Comparison of ENCODE assay signal across 9 mouse cellular contexts in the genomic region with DNA sequence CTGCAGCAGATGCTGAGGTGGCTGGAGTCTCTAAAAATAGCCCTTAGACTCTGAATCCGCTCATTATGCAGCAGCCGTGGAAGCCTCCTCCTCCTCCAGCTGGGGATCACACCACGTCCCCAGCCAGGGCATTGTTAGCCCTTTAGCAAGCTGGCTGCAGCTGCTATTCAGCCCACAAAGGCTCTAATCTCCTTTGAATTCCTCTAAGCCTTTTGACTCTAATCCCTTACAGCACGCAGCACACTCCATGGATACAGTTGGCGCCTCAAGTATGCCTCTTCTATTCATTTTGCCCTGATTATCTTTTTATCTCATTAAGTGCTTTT.
A peak's percentile ranks its signal among the peaks of the same experiment; 100 is the strongest.
DNase-seq lines count a peak whose midpoint lies in the region; ATAC-seq and TF ChIP-seq lines count a peak whose summit lies in the region.
"Had no signal": no experiment of that assay in that cellular context is flagged by ENCODE, and none has a peak within 500 bp of the region (broad histone marks: within the 10 kb centered on the region; RNA-seq: fewer than 3 reads in every experiment).

No protein-coding gene starts in this region.

- ATAC-seq in intestine, embryonic 14.5 days (replicated peaks; ENCODE audit: low FRiP score, low TSS enrichment, low read depth) = 0 out of 2 replicates have a peak, but pooled peaks have one; percentile 32
- ATAC-seq in intestine, postnatal 0 days = no peak
- ATAC-seq in hindbrain, embryonic 12.5 days (ENCODE audit: low FRiP score) = peak; percentile 92
- ATAC-seq in midbrain, embryonic 11.5 days (ENCODE audit: low FRiP score) = peak; percentile 95
- ATAC-seq in monocyte, adult 5-6 weeks (replicated peaks; ENCODE audit: insufficient number of reproducible peaks, low FRiP score, low TSS enrichment, poor library complexity, severe bottlenecking) = no peak

- 28% methylated on average over 5 of the region's 5 CpGs for WGBS in intestine, embryonic 14.5 days
- WGBS in intestine, postnatal 0 days = 43% methylated on average over 5 of the region's 5 CpGs
- 13% methylated on average over 5 of the region's 5 CpGs for WGBS in embryonic facial prominence, embryonic 10.5 days
- 7% methylated on average over 5 of the region's 5 CpGs for WGBS in hindbrain, embryonic 12.5 days
- WGBS in midbrain, embryonic 11.5 days = 7% methylated on average over 5 of the region's 5 CpGs

- no peaks in the 10 kb centered on the region for H3K36me3 ChIP-seq in intestine, embryonic 14.5 days (ENCODE audit: control insufficient read depth, insufficient read depth, low read length)
- no peaks in the 10 kb centered on the region for H3K36me3 ChIP-seq in intestine, postnatal 0 days (ENCODE audit: control insufficient read depth, insufficient read depth)
- H3K36me3 ChIP-seq in embryonic facial prominence, embryonic 10.5 days (replicated peaks) = no peaks in the 10 kb centered on the region
- H3K36me3 ChIP-seq in hindbrain, embryonic 12.5 days = no peaks in the 10 kb centered on the region
- no peaks in the 10 kb centered on the region for H3K36me3 ChIP-seq in midbrain, embryonic 11.5 days (ENCODE audit: control insufficient read depth, insufficient read depth, low read length)
- H3K36me3 ChIP-seq: lung, embryonic 15.5 days had no signal

- no peak for DNase-seq in intestine, embryonic 14.5 days (ENCODE audit: low spot score)
- DNase-seq in embryonic facial prominence, embryonic 10.5 days (ENCODE audit: low spot score) = peak; percentile 67
- DNase-seq in midbrain, embryonic 11.5 days (ENCODE audit: low spot score, missing footprints) = no peak
- no peak for DNase-seq in spleen, postnatal 36 days (ENCODE audit: low spot score in 2 of 2)
- DNase-seq in urinary bladder, adult 18-20 months (ENCODE audit: low spot score in 2 of 2) = no peak

- H3K27me3 ChIP-seq in intestine, embryonic 14.5 days (replicated peaks; ENCODE audit: control insufficient read depth, insufficient read depth, low read length) = no peaks in the 10 kb centered on the region
- H3K27me3 ChIP-seq in intestine, postnatal 0 days (replicated peaks; ENCODE audit: control insufficient read depth, insufficient read depth, low read length) = no peaks in the 10 kb centered on the region
- H3K27me3 ChIP-seq in embryonic facial prominence, embryonic 10.5 days (replicated peaks; ENCODE audit: low read depth, poor library complexity, severe bottlenecking) = peaks cover 35% of the 10 kb centered on the region
- no peaks in the 10 kb centered on the region for H3K27me3 ChIP-seq in hindbrain, embryonic 12.5 days
- H3K27me3 ChIP-seq in midbrain, embryonic 11.5 days (ENCODE audit: control insufficient read depth, insufficient read depth, low read length) = no peaks in the 10 kb centered on the region
- H3K27me3 ChIP-seq: lung, embryonic 15.5 days had no signal

- no peak for TF ChIP-seq CTCF in intestine, postnatal 0 days (IDR thresholded peaks at IDR 0.05; ENCODE audit: low read depth)

- H3K4me3 ChIP-seq in intestine, embryonic 14.5 days (ENCODE audit: low read depth, low read length) = no peak overlapping the region
- no peak overlapping the region for H3K4me3 ChIP-seq in intestine, postnatal 0 days (ENCODE audit: low read depth, low read length)
- H3K4me3 ChIP-seq in embryonic facial prominence, embryonic 10.5 days = no peak overlapping the region
- H3K4me3 ChIP-seq in hindbrain, embryonic 12.5 days = no peak overlapping the region
- H3K4me3 ChIP-seq in midbrain, embryonic 11.5 days (ENCODE audit: low read depth, low read length) = no peak overlapping the region
- H3K4me3 ChIP-seq: lung, embryonic 15.5 days had no signal

- no peaks in the 10 kb centered on the region for H3K9me3 ChIP-seq in intestine, embryonic 14.5 days (ENCODE audit: control insufficient read depth, low read length)
- H3K9me3 ChIP-seq in intestine, postnatal 0 days (ENCODE audit: control insufficient read depth) = no peaks in the 10 kb centered on the region
- 0 out of 2 replicates have a peak, but pooled peaks cover 5% of the 10 kb centered on the region for H3K9me3 ChIP-seq in embryonic facial prominence, embryonic 10.5 days
- H3K9me3 ChIP-seq in hindbrain, embryonic 12.5 days (replicated peaks) = no peaks in the 10 kb centered on the region
- no peaks in the 10 kb centered on the region for H3K9me3 ChIP-seq in midbrain, embryonic 11.5 days (ENCODE audit: control insufficient read depth, low read length)
- H3K9me3 ChIP-seq: lung, embryonic 15.5 days had no signal

- no peaks in the 10 kb centered on the region for H3K4me1 ChIP-seq in intestine, embryonic 14.5 days (replicated peaks; ENCODE audit: control insufficient read depth, insufficient read depth, low read length)
- no peaks in the 10 kb centered on the region for H3K4me1 ChIP-seq in intestine, postnatal 0 days (replicated peaks; ENCODE audit: control insufficient read depth, insufficient read depth, low read length)
- H3K4me1 ChIP-seq in embryonic facial prominence, embryonic 10.5 days = peaks cover 38% of the 10 kb centered on the region
- H3K4me1 ChIP-seq in hindbrain, embryonic 12.5 days = peaks cover 32% of the 10 kb centered on the region
- H3K4me1 ChIP-seq in midbrain, embryonic 11.5 days (ENCODE audit: control insufficient read depth, insufficient read depth, low read length) = peaks cover 31% of the 10 kb centered on the region
- H3K4me1 ChIP-seq: lung, embryonic 15.5 days had no signal

- no peak overlapping the region for H3K4me2 ChIP-seq in intestine, embryonic 14.5 days (ENCODE audit: low read length)
- H3K4me2 ChIP-seq in intestine, postnatal 0 days (replicated peaks; ENCODE audit: low read depth) = no peak overlapping the region
- peak overlapping the region; percentile 25; the same call in 1 of the 2 replicates for H3K4me2 ChIP-seq in hindbrain, embryonic 12.5 days (replicated peaks)
- peak overlapping the region; percentile 25; the same call in 1 of the 2 replicates for H3K4me2 ChIP-seq in midbrain, embryonic 11.5 days
- H3K4me2 ChIP-seq: lung, embryonic 15.5 days had no signal

- no peak overlapping the region for H3K9ac ChIP-seq in intestine, embryonic 14.5 days (ENCODE audit: low read length)
- no peak overlapping the region for H3K9ac ChIP-seq in intestine, postnatal 0 days (ENCODE audit: low read depth, low read length)
- peak overlapping the region; percentile 23; the same call in 1 of the 2 replicates for H3K9ac ChIP-seq in hindbrain, embryonic 12.5 days
- peak overlapping the region; percentile 47; the same call in 1 of the 2 replicates for H3K9ac ChIP-seq in midbrain, embryonic 11.5 days (ENCODE audit: low read length)
- H3K9ac ChIP-seq: lung, embryonic 15.5 days had no signal

- H3K27ac ChIP-seq in intestine, embryonic 14.5 days (ENCODE audit: low read depth) = no peak overlapping the region
- H3K27ac ChIP-seq in intestine, postnatal 0 days (ENCODE audit: low read depth, low read length) = no peak overlapping the region
- H3K27ac ChIP-seq in embryonic facial prominence, embryonic 10.5 days (replicated peaks) = peak overlapping the region; percentile 76
- H3K27ac ChIP-seq in hindbrain, embryonic 12.5 days = peak overlapping the region; percentile 94
- H3K27ac ChIP-seq in midbrain, embryonic 11.5 days (ENCODE audit: low read depth, low read length) = peak overlapping the region; percentile 86
- H3K27ac ChIP-seq: lung, embryonic 15.5 days had no signal

Comparison
In these comparisons a context has a peak if more than half of its experiments do, and no peak if none do; other contexts are left out.
1. ATAC-seq: peak in intestine, embryonic 14.5 days (single experiment), hindbrain, embryonic 12.5 days (single experiment) and midbrain, embryonic 11.5 days (single experiment); none in intestine, postnatal 0 days (single experiment) and monocyte, adult 5-6 weeks (single experiment).
2. H3K27ac ChIP-seq: peak in embryonic facial prominence, embryonic 10.5 days (single experiment), hindbrain, embryonic 12.5 days (single experiment) and midbrain, embryonic 11.5 days (single experiment); none in intestine, embryonic 14.5 days (single experiment) and intestine, postnatal 0 days (single experiment).
3. H3K4me2 ChIP-seq: peak in hindbrain, embryonic 12.5 days (single experiment) and midbrain, embryonic 11.5 days (single experiment); none in intestine, embryonic 14.5 days (single experiment) and intestine, postnatal 0 days (single experiment).
4. H3K9ac ChIP-seq: peak in hindbrain, embryonic 12.5 days (single experiment) and midbrain, embryonic 11.5 days (single experiment); none in intestine, embryonic 14.5 days (single experiment) and intestine, postnatal 0 days (single experiment).